Mouse (Mus musculus) frontal cortex, adult (tissue): ENCODE measurements around the gene Cdkn2d.
"Not testable (repeated sequence)": the region's sequence is repeated elsewhere in the genome, so short reads cannot be mapped to it uniquely, and the experiment has no call there.

Experiments
- ATAC-seq: cut with Nextera tagmentation; 2 replicates; pipeline ENCODE4 v1.9.2; 2017; ENCODE audit warnings: mild to moderate bottlenecking, moderate library complexity, mixed read lengths; ENCODE audit not compliant: low TSS enrichment

Cdkn2d gene

DNA sequence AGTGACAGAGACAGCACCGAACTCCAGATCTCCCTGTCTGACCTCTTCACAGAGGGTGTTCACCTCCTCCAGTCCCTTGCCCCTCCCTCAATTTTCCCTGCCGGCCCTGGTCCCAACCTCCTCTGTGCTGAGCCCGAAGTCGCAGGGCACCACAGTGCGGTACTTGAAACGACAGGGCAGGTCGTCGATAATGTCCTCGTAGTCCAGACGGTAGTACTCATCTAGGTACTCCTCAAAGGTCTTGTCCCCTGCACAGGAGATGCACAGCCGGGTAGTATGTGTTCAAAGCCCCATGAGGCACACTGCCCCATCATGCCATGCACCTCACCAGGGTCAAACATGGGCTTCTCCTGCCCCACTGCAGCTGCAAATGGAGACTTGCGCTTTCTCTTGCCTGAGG is 15.5 kb downstream of the Cdkn2d start:
- no peak for ATAC-seq

- no peak for ATAC-seq
These were observed 16.0 kb downstream of the Cdkn2d start for GRCm38 (mm10) chr9:21275013-21275710.

GRCm38 (mm10) chr9:21274336-21274735 is 16.9 kb downstream of the Cdkn2d start:
- ATAC-seq = no peak

- ATAC-seq = no peak
These were observed 17.5 kb downstream of the Cdkn2d start for GRCm38 (mm10) chr9:21273520-21274228.

GRCm38 (mm10) chr9:21273094-21273493 is 18.1 kb downstream of the Cdkn2d start:
- no peak for ATAC-seq

- no peak for ATAC-seq
These were observed 18.8 kb downstream of the Cdkn2d start for GRCm38 (mm10) chr9:21272391-21272790.

- not testable (repeated sequence) for ATAC-seq
These were observed 21.6 kb downstream of the Cdkn2d start for GRCm38 (mm10) chr9:21269590-21269989.

GRCm38 (mm10) chr9:21268305-21268704 is 22.9 kb downstream of the Cdkn2d start:
- no peak for ATAC-seq

DNA sequence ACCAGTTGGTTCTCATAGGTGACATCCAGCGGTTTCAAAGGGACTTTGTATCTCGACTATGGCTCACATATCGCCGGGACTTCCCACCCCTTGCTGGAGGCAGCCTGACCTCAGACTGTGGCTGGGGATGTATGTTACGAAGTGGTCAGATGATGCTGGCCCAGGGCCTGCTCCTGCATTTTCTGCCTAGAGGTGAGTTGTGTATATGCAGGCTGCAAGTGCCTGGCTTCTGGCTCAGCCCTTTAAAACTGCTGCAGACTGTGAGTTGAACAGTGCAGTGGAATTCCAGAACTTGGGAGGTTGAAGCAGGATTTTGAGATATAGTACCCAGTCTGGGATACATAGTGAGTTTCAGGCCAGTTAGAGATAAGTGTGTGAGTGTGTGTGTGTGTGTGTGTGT is 24.3 kb downstream of the Cdkn2d start:
- ATAC-seq = no peak

DNA sequence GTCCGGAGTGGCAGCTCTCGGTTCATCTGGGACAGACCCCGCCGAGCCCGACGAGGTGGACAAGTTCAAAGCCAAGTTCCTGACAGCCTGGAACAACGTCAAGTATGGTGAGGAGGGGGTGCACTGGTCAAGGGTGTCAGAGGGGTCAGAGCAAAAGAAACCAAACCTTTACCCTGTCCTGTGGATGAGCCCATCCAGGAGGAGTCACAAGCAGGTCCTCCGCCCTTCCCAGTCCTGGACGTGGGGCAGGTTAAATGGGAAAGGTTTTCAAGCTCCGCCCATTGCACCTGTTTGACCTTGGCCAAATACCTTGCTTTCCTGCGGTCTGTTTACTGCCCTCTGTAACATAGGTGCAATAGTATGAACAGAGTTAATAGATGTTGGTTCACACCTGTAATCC is 25.6 kb downstream of the Cdkn2d start:
- ATAC-seq = no peak

DNA sequence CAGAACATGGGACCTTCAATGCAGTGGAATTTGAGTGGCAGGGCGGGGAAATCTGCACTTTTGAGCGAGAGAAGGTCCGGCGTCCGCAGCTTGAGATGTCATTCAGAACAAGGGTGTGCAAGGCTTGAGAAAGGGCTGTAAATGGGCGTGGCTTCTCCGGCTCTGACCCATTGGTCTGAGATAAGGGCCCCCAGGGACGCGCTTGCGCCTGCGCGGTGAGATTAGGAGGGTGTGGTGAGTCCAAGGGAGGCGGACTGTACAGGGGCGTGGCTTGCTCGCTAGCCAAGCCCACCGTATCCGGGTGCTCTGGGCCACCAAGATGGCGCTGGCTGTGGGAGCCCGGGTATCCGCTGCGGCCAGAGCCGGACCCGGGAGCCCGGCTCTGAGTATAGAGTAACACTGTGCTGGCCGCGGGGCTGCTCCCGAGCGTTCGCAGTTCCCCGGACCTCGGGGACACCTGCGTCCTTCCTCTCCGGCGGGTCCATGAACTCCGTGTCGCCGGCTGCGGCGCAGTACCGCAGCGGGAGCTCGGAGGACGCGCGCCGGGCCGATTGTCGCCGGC is 26.1 kb downstream of the Cdkn2d start, which contains the start of gene Atg4d:
Gene Atg4d (plus strand): TSS at position 294 of the 562 bp plus-strand sequence.
- peak; percentile 95 for ATAC-seq

GRCm38 (mm10) chr9:21264272-21264999 is 26.8 kb downstream of the Cdkn2d start:
- ATAC-seq = peak; percentile 23; the same call in 1 of the 2 replicates

DNA sequence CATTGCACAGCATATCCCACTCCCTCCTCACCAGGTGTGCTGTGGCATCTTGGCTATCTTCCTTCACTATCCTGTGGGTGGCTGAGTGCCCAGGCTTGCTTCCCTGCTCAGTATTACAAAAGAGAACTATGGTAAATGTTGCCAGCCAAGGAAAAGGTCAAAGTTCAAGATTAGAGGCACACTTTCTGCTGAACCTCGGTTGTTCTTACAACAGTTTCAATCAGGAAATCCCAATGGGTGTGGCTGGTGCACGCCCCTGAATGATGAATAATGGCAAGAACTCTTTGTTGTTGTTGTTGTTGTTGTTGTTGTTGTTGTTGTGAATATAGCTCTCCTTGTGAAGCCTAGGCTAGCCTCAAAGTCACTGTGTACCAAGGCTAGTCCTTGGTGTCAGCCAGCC is 29.4 kb downstream of the Cdkn2d start:
- ATAC-seq = no peak

DNA sequence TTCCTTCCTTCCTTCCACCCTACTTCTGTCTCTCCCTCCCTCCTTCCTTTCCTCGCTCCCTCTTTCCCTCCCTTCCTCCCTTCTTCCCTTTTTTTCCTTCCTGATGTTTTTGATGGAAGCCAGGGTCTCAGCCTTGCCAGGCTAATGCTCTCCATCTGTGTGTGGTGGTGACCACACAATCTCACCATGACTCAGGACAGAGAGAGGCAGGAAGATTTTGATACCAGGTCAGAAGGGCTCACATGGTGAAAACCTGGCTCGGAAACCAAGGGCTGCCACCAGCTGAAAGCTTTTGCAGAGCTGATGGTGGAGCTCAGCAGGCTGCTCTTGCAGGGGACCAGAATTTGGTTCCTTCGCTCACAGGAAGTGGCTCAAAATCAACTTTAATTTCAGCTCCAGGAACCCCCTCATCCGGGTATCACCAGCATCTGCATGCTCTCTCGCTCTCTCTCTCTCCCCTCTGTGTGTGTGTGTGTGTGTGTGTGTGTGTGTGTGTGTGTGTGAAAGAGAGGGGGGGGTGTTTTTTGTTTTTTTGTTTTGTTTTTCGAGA is 30.6 kb downstream of the Cdkn2d start:
- ATAC-seq = no peak

DNA sequence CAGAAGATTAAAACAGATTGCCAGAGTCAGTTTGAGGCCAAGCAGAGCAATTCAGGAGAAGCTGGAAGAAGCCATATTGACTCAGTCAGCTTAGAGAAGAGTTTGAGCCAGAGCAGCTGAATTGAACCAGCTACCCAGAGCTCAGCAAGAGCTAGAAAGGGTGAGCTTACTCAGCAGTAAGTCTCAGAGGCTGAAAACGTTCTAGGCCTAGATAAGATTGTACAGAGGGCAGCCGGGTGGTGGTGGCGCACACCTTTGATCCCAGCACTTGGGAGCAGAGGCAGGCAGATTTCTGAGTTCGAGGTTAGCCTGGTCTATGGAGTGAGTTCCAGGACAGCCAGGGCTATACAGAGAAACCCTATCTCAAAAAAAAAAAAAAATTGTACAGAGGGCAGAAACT is 34.9 kb downstream of the Cdkn2d start:
- ATAC-seq = not testable (repeated sequence)

GRCm38 (mm10) chr9:21254690-21255089 is 36.5 kb downstream of the Cdkn2d start:
- no peak for ATAC-seq

DNA sequence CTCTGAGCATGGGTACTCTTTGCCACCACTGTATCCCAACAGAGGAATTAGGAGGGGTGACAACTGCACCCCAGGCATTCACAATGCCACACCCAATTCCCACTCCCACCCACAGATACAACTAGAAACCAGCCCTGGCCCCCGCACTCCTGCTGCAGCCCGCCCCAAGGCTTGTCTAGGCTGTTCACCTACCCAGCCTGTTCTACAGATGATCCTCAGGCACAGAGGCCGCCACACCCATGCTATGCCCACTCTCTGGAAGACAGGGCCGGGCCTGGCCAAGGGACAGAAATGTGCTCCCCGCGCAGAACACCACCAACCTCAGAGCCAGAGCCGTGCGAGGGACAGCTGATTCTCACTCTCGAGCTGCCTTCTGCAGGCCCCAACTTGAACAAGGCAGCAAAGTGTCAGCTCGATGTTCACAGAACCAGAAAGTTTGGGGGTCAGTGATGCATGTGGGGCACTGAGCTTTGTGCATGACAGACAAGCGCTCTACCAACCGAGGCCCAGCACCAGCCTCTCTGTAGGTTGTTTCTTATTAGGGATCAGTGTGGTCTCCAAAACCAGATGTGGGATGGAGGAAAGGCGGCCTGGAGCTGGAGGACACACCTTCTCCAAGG is 40.0 kb downstream of the Cdkn2d start:
- ATAC-seq = no peak

- ATAC-seq = no peak
These were observed 40.7 kb downstream of the Cdkn2d start for GRCm38 (mm10) chr9:21250509-21250908.

DNA sequence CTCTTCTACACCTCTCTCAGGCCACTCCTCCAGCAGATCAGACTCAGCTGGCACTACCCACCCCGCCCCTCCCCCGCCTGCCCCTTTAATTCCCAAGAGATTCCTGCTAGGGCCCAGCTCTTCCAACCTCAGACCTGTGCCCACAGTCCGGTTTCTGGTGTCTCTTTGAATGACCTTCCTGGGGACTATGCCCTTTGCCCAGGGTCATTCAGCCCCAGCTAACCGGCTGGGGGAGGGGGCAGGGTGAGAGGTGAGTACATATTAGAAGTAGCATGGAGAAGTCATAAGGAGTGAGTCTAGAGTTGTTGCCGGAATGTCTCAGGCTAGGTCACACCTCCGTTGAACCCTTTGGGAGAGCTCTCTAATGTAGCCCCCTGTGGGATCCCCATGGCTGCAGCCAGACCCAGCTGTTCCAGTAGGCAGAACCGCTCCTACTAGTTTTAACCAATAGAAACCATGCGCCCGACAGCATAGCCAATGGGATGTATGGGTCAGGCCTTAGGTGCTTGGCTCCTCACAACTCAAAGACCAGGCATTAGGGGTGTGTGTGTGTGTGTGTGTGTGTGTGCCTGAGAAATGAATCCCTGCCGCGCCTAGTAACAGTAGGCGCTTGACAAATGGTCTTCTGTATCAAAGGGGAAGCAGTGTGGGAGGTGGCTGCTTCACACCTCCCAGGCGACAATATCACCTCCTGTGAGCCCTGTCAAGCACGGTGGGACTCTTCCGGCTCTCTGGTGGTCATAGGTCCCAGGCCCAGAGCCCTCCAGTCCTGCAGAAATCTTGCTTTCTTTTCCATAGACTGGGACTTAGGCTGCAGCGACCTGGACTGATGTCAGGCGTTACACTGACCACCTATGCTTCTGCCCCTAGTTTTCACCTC is 41.3 kb downstream of the Cdkn2d start:
- no peak for ATAC-seq

- ATAC-seq = peak; percentile 16; the same call in 1 of the 2 replicates
These were observed 42.9 kb downstream of the Cdkn2d start, which contains the start of gene S1pr5 for GRCm38 (mm10) chr9:21248326-21248725. Gene S1pr5, minus strand, starts transcription at chr9:21248443.
